Mouse (Mus musculus): ENCODE results near the gene Zfp146.
"Not testable (repeated sequence)": the region's sequence is repeated elsewhere in the genome, so short reads cannot be mapped to it uniquely, and the experiment has no call there.

Gene Zfp146

DNA sequence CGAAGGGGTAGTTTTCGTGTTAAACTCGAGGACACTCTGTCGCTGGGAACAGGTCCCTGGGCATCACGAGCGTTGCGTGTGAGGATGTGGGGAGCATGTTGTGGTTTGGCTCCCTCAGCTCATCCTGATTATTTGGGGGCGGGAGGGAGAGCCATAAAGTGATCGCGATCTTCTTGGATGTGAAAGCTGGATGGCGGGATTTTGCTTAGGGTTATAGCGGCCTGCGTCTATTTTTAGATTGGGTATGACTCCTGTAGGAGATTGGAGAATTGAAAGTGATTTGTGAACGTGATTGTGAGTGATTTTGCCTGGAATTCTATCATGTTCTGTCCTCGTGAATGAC lies 47.4 kb downstream of the Zfp146 start:
- DNase-seq (ENCODE audit: low read depth) = peak; percentile 5

DNA sequence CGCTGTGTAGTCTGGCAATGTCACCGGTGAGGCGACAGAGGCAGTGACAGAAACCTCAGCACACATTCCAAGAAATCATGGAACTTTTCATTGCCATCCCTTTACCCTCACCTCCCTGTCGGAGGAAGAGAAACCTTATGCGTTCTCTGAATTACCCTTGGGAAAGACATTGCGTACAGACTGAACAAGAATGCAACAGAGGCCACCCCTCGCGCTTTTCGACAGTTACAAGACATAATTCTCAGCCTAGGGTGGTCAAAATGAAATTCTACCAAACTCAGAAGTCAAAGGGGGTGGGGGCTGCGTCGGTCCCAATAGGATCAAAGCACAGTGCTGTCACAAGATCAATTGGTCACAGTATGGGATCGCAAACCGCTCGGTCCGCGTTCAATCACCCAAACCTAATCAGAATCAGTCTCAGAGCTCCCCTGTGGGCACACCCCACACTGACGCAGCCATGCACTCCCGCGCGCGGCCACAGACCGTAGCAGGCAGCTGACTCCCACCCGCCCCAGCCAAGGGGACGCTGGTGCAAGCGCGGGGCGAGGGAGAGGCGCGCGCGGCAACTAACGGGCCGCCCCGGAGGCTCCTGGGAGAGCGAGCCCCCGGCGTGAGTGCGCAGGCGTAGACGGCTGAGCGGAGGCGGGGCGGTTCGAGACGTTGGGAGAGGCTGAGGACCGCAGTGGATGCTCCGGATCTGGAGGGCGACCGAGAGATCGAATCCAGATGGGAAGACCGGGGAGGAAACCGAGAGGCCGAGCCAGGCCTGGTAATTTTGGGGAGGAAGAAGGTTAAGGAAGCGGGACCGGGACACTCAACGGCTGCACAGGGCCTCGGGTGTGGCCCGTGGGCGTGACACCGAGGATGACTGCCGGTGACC lies 48.0 kb downstream of the Zfp146 start, which contains the start of gene Zfp382:
TSS of gene Zfp382 (plus strand) at position 635 of the 880 bp plus-strand sequence.
- DNase-seq (ENCODE audit: low read depth) = peak; percentile 71

DNA sequence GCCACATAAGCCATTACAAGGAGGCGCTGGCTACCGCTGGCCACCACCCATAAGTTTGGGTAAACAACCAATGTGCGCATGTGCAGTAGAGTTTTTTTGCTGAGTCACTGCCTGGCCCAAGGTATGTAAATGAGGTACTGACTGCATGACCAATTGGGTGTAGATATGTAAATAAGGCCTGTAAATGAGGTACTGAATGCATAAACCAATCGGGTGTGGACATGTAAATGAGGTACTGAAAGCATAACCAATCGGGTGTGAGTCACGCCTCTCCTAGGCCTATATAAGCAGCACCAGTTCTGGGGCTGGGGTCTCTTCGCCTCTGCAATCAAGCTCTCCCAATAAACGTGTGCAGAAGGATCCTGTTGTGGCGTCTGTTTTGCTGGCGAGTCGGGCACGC lies 51.6 kb downstream of the Zfp146 start:
- DNase-seq (ENCODE audit: low read depth) = not testable (repeated sequence)

DNA sequence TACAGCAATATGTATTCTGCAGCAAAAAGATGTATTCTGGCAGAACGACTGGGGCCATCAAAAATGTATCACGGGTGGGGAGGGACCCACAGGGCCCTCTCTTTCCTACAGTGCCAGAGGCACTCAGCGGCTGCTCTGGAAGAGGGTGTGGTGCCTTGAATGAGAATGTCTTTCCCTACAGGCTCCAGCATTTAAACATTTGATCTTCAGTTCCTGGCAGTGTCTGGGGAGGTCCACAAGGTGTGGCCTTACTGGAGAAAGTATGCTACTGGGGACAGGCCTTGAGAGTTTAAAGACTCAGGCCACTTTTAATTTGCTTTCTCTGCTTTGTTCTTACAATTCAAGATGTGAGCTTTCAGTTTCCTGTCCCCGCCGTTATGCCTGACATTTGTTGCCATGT lies 53.5 kb downstream of the Zfp146 start:
- no peak for DNase-seq (ENCODE audit: low read depth)
